Mouse (Mus musculus): Measurements from ENCODE around the gene Olfr698. TPM values are rescaled to one million over a fixed set of nuclear protein-coding genes. Genes with fewer than 3 reads are reported as not detected.
"Not testable (repeated sequence)": the region's sequence is repeated elsewhere in the genome, so short reads cannot be mapped to it uniquely, and the experiment has no call there.

The Olfr698 gene
- polyA plus RNA-seq, 1 experiment, result not detected

DNA sequence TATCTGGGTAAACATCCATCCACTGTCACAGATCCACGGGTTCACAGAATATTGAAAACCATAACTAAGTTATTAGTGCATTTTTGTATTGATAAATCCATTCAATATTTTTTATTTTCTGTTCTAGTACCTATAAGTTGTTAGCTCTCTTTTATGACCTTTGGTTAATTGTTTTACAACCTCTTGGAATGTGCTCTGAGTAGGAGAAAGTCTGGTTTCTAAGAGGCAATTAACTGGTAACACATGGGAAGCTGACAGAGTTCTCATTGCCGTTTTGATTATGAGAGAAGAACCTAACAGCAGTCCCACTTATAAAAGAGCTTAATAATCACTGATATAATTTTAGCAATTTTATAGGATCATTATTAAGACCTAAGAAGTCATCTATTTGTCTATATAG, 21.5 kb downstream of the Olfr698 start:
- no peak for TF ChIP-seq CTCF (IDR thresholded peaks at IDR 0.05; ENCODE audit: borderline replicate concordance, insufficient read depth, low read depth, low read length)
- no peak for TF ChIP-seq POLR2A (IDR thresholded peaks at IDR 0.05; ENCODE audit: borderline replicate concordance, insufficient read depth, low read length)
- DNase-seq, result no peak
- H3K4me1 ChIP-seq (ENCODE audit: control insufficient read depth, insufficient read depth, low read length), result no peaks in the 10 kb centered on the region
- no peak overlapping the region for H3K4me3 ChIP-seq (replicated peaks; ENCODE audit: insufficient read depth, low read depth, low read length)
- H3K27me3 ChIP-seq (ENCODE audit: control insufficient read depth, insufficient read depth, low read length), result no peaks in the 10 kb centered on the region
- 76% methylated on average over 2 of the region's 2 CpGs for WGBS
- H3K27ac ChIP-seq (ENCODE audit: insufficient read depth, low read length), result no peak overlapping the region

DNA sequence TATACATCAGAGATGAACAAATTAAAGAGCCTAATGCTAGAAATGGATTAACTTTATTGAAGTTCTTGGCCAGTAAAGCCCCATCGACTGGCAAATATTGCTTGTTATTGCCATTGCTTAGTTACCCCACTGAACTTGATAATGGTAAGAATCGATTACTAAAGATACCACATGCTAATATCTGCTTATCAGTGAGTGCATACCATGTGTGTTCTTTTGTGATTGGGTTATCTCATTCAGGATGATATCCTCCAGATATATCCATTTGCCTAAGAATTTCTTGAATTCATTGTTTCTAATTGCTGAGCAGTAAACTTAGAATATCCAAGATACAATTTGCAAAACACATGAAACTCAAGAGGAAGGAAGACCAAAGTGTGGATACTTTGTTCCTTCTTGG, 29.5 kb downstream of the Olfr698 start:
- not testable (repeated sequence) for DNase-seq; H3K27me3 ChIP-seq (ENCODE audit: control insufficient read depth, insufficient read depth, low read length)
- WGBS, result 82% methylated on average over 2 of the region's 2 CpGs

DNA sequence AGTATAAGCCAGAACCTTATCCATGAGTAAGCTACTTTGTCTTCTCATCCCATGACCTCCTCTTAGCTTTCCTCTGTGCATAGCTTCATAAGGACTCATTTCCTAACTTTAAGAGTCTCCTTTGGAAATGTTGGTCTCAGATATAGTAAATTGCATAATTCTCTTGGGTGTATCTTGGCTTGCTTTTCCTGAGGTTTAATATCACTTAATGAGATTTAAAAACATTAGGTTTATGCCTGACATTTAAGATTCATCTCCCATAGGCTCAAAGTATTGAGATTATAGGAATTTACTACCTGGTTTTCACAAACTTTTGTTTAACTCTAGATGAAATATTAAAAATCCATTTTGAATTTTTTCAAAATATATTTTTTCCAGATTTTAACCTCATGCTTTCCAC, 38.9 kb downstream of the Olfr698 start, which contains the start of gene Olfr695:
Gene Olfr695, minus strand, starts transcription at position 101 of the 400 bp plus-strand sequence.
- TF ChIP-seq POLR2A (IDR thresholded peaks at IDR 0.05; ENCODE audit: borderline replicate concordance, insufficient read depth, low read length) (no peak), CTCF (IDR thresholded peaks at IDR 0.05; ENCODE audit: borderline replicate concordance, insufficient read depth, low read depth, low read length) (no peak)
- no peak for DNase-seq
- H3K27ac ChIP-seq (ENCODE audit: insufficient read depth, low read length), result no peak within 1 kb of the TSS
- H3K27me3 ChIP-seq (ENCODE audit: control insufficient read depth, insufficient read depth, low read length), result no peaks in the 10 kb centered on the region
- no peaks in the 10 kb centered on the region for H3K4me1 ChIP-seq (ENCODE audit: control insufficient read depth, insufficient read depth, low read length)
- H3K4me3 ChIP-seq (replicated peaks; ENCODE audit: insufficient read depth, low read depth, low read length), result no peak within 1 kb of the TSS

More for the DNA sequence above, 29.5 kb downstream of the Olfr698 start:
- H3K4me1 ChIP-seq (ENCODE audit: control insufficient read depth, insufficient read depth, low read length); H3K27ac ChIP-seq (ENCODE audit: insufficient read depth, low read length); H3K4me3 ChIP-seq (replicated peaks; ENCODE audit: insufficient read depth, low read depth, low read length): not testable (repeated sequence)

DNA sequence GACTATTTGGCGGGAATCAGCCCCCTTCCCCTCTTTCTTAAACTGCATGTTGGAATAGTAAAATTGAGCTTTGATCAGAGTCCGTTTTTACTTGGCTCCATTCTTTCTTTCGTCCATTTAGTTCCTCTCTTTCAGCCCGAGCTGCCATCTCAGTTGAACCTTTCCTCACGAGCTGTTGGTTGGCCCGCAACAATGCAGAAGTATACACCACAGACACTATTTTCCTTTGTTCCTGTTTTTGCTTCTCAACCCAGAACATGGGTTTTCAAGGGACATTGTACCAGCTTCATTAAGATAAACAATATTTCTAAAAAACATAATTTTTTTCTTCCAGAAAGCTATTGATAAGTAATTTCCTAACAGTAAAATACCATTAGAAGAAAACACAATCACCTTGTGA, 43.7 kb downstream of the Olfr698 start:
- Histone ChIP-seq H3K4me3 (replicated peaks; ENCODE audit: insufficient read depth, low read depth, low read length) (no peak overlapping the region), H3K4me1 (ENCODE audit: control insufficient read depth, insufficient read depth, low read length) (no peaks in the 10 kb centered on the region), H3K27me3 (ENCODE audit: control insufficient read depth, insufficient read depth, low read length) (no peaks in the 10 kb centered on the region), H3K27ac (ENCODE audit: insufficient read depth, low read length) (no peak overlapping the region)
- WGBS, result 86% methylated on average over 6 of the region's 6 CpGs
- DNase-seq, result no peak
- TF ChIP-seq POLR2A (IDR thresholded peaks at IDR 0.05; ENCODE audit: borderline replicate concordance, insufficient read depth, low read length) (no peak), CTCF (IDR thresholded peaks at IDR 0.05; ENCODE audit: borderline replicate concordance, insufficient read depth, low read depth, low read length) (no peak)

GRCm38 (mm10) chr7:106707705-106708104, 47.5 kb downstream of the Olfr698 start:
- DNase-seq; H3K4me3 ChIP-seq (replicated peaks; ENCODE audit: insufficient read depth, low read depth, low read length); H3K4me1 ChIP-seq (ENCODE audit: control insufficient read depth, insufficient read depth, low read length); H3K27ac ChIP-seq (ENCODE audit: insufficient read depth, low read length); H3K27me3 ChIP-seq (ENCODE audit: control insufficient read depth, insufficient read depth, low read length): not testable (repeated sequence)
- WGBS, result 87% methylated on average over 10 of the region's 10 CpGs

Other genes with a start within 250 kb of the Olfr698 start
- not detected in 2 replicates for gene Olfr693, start 74.8 kb downstream of the Olfr698 start, polyA plus RNA-seq (2012; rRNA removed)
- not detected in 2 replicates for gene Olfr694, start 63.6 kb downstream of the Olfr698 start, polyA plus RNA-seq (2012; rRNA removed)
- gene Olfr695, start 39.0 kb downstream of the Olfr698 start, polyA plus RNA-seq (2012; rRNA removed), result not detected in 2 replicates
- not detected in 2 replicates for gene Olfr697, start 13.0 kb downstream of the Olfr698 start, polyA plus RNA-seq (2012; rRNA removed)
- gene Olfr699, start 37.8 kb upstream of the Olfr698 start, polyA plus RNA-seq (2012; rRNA removed), result not detected in 2 replicates
- not detected in 2 replicates for gene Olfr700, start 53.4 kb upstream of the Olfr698 start, polyA plus RNA-seq (2012; rRNA removed)
- gene Olfr701, start 58.7 kb upstream of the Olfr698 start, polyA plus RNA-seq (2012; rRNA removed), result not detected in 2 replicates
- not detected in 2 replicates for gene Olfr702, start 78.5 kb upstream of the Olfr698 start, polyA plus RNA-seq (2012; rRNA removed)
- gene Olfr703, start 88.0 kb upstream of the Olfr698 start, polyA plus RNA-seq (2012; rRNA removed), result not detected in 2 replicates
- gene Olfr704, start 107.8 kb upstream of the Olfr698 start, polyA plus RNA-seq (2012; rRNA removed), result not detected in 2 replicates
- not detected in 2 replicates for gene Olfr705, start 121.5 kb upstream of the Olfr698 start, polyA plus RNA-seq (2012; rRNA removed)
- gene Olfr706, start 132.8 kb upstream of the Olfr698 start, polyA plus RNA-seq (2012; rRNA removed), result not detected in 2 replicates
- not detected in 2 replicates for gene Olfr707, start 145.8 kb upstream of the Olfr698 start, polyA plus RNA-seq (2012; rRNA removed)
- not detected in 2 replicates for gene Olfr1532-ps1, start 152.6 kb upstream of the Olfr698 start, polyA plus RNA-seq (2012; rRNA removed)
- gene Olfr709-ps1, start 176.8 kb upstream of the Olfr698 start, polyA plus RNA-seq (2012; rRNA removed), result not detected in 2 replicates
- gene Olfr710, start 192.9 kb upstream of the Olfr698 start, polyA plus RNA-seq (2012; rRNA removed), result not detected in 2 replicates
- gene Olfr6, start 208.5 kb upstream of the Olfr698 start, polyA plus RNA-seq (2012; rRNA removed), result not detected in 2 replicates
- not detected in 2 replicates for gene Olfr711, start 220.1 kb upstream of the Olfr698 start, polyA plus RNA-seq (2012; rRNA removed)